Mouse (Mus musculus) T-cell, adult 66 days (primary cell): ENCODE data around the gene Eppin. TPM values are rescaled to one million over a fixed set of nuclear protein-coding genes. Genes with fewer than 3 reads are reported as not detected.

Experiments
- total RNA-seq, 2 experiments: library from RNA; stranded (reverse); gene quantifications; 3 replicates in 1 of 2; 4 replicates in 1 of 2; pipeline ENCODE4 v1.2.4; 2023

Gene Eppin
- total RNA-seq = not detected

DNA sequence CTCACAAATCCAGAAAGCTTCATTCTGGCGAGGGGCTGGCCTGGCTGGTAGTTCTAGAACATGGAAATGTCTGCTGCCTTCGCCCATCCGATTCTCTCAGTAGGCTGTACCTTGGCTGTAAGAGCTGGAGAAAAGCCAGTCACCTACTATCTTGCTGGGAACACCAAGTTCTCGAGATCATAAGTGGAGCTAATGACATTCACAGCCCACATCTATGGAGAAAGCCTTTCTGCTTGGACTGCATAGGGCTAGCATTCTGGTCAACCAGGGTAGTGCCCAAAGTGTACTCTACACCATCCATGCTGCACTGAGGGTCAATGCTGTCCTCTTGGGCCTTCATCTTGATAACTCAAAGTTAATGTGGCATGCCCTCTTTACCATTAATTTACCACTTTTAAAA lies at the start of gene Eppin:
TSS of gene Eppin (minus strand) at position 101 of the 400 bp plus-strand sequence.

GRCm38 (mm10) chr2:164638696-164639095 lies 45.3 kb upstream of the Eppin start, which contains the start of gene Wfdc16:
Gene Wfdc16 (minus strand): TSS chr2:164638796.

GRCm38 (mm10) chr2:164613471-164613870 lies 20.1 kb upstream of the Eppin start, which contains the start of the genes Wfdc6b and Wfdc8:
Gene Wfdc6b (plus strand): TSS chr2:164613522.
Gene Wfdc8 (minus strand): TSS chr2:164613626.

GRCm38 (mm10) chr2:164585025-164585725 lies 8.2 kb downstream of the Eppin start, which contains the start of gene Wfdc6a:
Gene Wfdc6a (minus strand): TSS chr2:164585447.

DNA sequence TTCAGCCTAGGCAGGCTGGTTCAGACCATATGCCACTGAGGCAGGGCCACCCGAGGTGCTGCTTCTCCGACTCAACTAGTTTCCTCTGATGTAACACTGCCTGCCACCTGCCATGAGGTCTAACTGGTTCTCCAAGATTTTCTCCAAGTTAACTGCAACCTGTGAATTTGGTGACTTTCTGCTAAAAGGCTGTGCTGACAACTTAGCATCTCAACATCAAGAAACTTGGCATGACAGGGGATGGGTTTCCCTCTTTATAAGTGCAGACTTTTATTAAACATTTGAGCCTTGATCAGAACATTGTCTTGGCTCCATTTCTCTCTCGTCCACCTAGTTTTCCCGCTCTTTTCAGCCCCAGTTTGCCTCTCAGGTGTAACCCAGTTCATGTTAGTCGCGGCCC lies 20.0 kb downstream of the Eppin start, which contains the start of gene Spint3:
TSS of gene Spint3 (minus strand) at position 101 of the 400 bp plus-strand sequence.

GRCm38 (mm10) chr2:164562391-164563188 lies 30.8 kb downstream of the Eppin start, which contains the start of gene Wfdc2:
Gene Wfdc2 (plus strand): TSS chr2:164562413.

Other genes starting within 250 kb of the Eppin start
- gene Slpi, start 204.5 kb downstream of the Eppin start, total RNA-seq = 1 to 10 TPM; 6.9 to 9.3 TPM
- gene Rbpjl, start 190.5 kb downstream of the Eppin start, total RNA-seq = not detected
- gene Matn4, start 188.4 kb downstream of the Eppin start, total RNA-seq = not detected
- 1 to 10 TPM; 3.3 to 3.8 TPM for gene Sdc4, start 149.7 kb downstream of the Eppin start, total RNA-seq
- gene Sys1, start 136.6 kb downstream of the Eppin start, total RNA-seq = 10 to 100 TPM; 54.0 to 59.5 TPM
- not detected for gene Gm20458, start 132.6 kb downstream of the Eppin start, total RNA-seq
- not detected for gene Trp53tg5, start 119.9 kb downstream of the Eppin start, total RNA-seq
- gene Dbndd2, start 107.5 kb downstream of the Eppin start, total RNA-seq = 10 to 100 TPM in 1 of 2 experiments, 1 to 10 TPM in 1; 9.3 to 13.0 TPM
- 10 to 100 TPM; 67.3 to 77.4 TPM for gene Pigt, start 96.1 kb downstream of the Eppin start, total RNA-seq
- not detected for gene Wfdc2, start 31.2 kb downstream of the Eppin start, total RNA-seq
- not detected for gene Spint3, start 20.1 kb downstream of the Eppin start, total RNA-seq
- not detected for gene Wfdc6a, start 8.1 kb downstream of the Eppin start, total RNA-seq
- not detected for gene Wfdc6b, start 19.9 kb upstream of the Eppin start, total RNA-seq
- not detected for gene Wfdc8, start 20.0 kb upstream of the Eppin start, total RNA-seq
- gene Wfdc16, start 45.2 kb upstream of the Eppin start, total RNA-seq = not detected
- not detected for gene Wfdc10, start 62.5 kb upstream of the Eppin start, total RNA-seq
- not detected for gene Wfdc9, start 63.0 kb upstream of the Eppin start, total RNA-seq
- not detected for gene Wfdc11, start 80.5 kb upstream of the Eppin start, total RNA-seq
- gene Wfdc13, start 91.5 kb upstream of the Eppin start, total RNA-seq = not detected
- not detected for gene Spint4, start 104.9 kb upstream of the Eppin start, total RNA-seq
- not detected for gene Spint5, start 121.7 kb upstream of the Eppin start, total RNA-seq
- gene Wfdc3, start 152.3 kb upstream of the Eppin start, total RNA-seq = under 1 TPM in 1 of 2 experiments, not detected in 1; 0.36 TPM
- 10 to 100 TPM; 41.7 to 46.9 TPM for gene Dnttip1, start 152.4 kb upstream of the Eppin start, total RNA-seq
- 1 to 10 TPM; 2.9 to 9.5 TPM for gene Ube2c, start 176.3 kb upstream of the Eppin start, total RNA-seq
- not detected for gene Tnnc2, start 186.4 kb upstream of the Eppin start, total RNA-seq
- gene Snx21, start 192.2 kb upstream of the Eppin start, total RNA-seq = under 1 TPM; 0.33 to 0.96 TPM
- gene Acot8, start 211.3 kb upstream of the Eppin start, total RNA-seq = 10 to 100 TPM; 51.6 to 59.8 TPM
- gene Zswim3, start 211.5 kb upstream of the Eppin start, total RNA-seq = 1 to 10 TPM; 3.4 to 3.6 TPM
- 10 to 100 TPM; 11.1 to 11.2 TPM for gene Zswim1, start 229.1 kb upstream of the Eppin start, total RNA-seq
- not detected for gene Spata25, start 234.9 kb upstream of the Eppin start, total RNA-seq
- 100 to 1,000 TPM; 118 to 128 TPM for gene Ctsa, start 239.3 kb upstream of the Eppin start, total RNA-seq
- gene Neurl2, start 239.9 kb upstream of the Eppin start, total RNA-seq = 1 to 10 TPM; 1.1 to 1.7 TPM